Mouse (Mus musculus) Muller cell, postnatal 12 days (primary cell): ENCODE data around the gene Rbm25.
A peak's percentile ranks its signal among the peaks of the same experiment; 100 is the strongest.
"Not testable (repeated sequence)": the region's sequence is repeated elsewhere in the genome, so short reads cannot be mapped to it uniquely, and the experiment has no call there.

Experiments
- DNase-seq: peaks from one replicate; pipeline ENCODE4 v3.0.0-alpha.2; 2015; ENCODE audit errors: inconsistent ontology term

The Rbm25 gene

DNA sequence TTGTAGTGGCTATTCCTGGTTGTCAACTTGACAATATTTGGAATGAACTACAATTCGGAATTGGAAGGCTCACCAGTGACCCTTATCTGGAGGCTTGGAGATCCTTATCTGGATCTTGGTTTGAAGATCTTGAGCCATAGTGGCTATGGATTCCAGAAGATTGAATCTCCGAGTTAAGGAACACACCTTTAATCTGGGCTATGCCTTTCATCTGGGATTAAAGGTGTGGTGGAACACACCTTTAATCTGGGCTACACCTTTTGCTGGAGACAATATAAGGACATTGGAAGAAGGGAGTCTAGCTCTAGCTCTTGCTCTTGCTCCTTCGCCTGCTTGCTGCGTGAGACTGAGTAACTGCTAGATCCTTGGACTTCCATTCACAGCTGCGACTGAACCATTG is at the start of gene Rbm25:
Gene Rbm25 (plus strand): TSS at position 301 of the 400 bp plus-strand sequence.
- not testable (repeated sequence) for DNase-seq

DNA sequence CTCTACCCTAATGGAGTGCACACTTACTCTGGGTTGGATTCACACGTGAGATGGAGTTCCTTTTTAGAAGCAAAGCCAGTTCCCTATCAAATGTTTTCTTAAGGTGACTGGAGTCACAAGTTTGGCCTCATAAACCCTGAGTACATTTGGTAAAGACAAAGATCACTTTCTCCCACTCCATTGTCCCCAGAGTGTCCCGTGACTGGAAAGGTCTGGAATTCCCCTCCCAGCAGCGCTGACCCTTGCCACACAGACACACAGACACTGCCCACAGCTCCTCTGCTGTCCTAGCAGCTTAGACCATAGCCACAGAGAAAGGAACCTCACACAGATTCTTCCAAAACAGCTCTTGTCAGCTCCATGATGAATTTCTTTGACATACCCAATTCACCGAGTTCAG is 48.9 kb upstream of the Rbm25 start:
- DNase-seq: peak; percentile 41

DNA sequence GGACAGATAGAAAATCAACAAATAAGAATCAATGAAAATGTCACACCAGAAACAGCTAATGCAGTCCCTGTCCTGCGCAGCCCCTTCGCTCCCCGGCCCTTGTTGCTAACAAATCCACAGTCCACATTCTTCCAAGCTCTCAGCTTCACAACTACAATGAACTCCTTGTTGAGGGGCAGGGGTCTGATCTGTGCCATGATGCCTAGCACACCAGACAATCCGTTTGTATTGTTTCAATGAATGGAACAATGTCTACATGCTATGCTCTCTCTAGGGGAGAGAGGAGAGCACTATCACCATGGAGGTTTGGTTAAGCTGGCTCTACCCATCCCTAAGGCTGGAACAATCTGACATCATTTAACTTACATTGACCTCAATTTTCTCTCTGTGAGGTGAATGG is 48.3 kb upstream of the Rbm25 start:
- peak; percentile 36 for DNase-seq

DNA sequence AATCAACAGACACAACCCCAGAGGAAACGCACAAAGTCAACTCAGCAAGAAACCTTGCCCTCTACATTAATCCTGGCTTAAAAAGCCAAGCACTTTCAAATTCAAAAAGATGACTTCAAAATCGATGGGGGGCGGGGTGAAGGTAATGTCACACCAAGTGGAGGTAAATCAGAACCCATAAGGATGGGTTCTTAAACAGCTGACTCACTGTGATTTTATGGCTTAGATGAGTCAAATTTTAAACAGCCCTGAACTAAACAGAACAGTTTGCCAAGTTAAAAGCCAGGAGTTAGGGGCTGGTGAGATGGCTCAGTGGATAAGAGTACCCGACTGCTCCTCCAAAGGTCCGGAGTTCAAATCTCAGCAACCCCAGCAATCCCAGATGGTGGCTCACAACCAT is 44.4 kb upstream of the Rbm25 start:
- DNase-seq: no peak

DNA sequence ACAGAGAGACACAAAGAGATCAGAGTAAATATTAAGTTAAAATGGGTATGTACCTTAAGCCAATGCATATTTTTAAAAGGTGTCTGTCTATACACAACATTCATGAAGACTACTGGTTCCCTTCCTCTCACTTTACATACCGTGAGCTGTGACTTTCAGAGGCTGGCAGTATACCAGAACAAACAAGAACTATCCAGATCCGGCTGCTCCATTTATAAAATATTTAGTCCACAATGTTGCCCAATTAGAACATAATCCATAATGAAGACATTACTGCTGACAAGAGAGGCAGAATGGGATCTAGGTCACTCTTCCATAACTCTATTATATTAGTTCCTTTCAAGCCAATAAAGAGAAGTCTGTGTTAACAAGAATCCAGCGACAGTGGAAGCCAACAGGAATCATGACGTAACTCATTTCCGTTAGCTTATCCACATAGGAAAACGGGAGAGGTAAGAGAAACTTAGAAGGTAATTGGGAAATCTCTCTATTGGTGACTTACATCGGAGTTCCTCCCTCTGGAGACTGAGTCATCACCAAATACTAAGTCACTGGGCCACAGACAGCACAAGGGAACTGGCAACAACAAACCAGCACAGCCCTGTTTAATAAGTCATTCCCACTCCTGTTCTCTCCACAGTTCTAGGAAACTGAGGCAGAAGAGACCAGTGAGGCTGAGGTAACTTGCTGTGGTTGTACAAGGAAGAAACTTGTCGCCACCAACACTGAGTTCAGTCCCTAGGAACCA is 39.1 kb upstream of the Rbm25 start:
- DNase-seq: peak; percentile 83

DNA sequence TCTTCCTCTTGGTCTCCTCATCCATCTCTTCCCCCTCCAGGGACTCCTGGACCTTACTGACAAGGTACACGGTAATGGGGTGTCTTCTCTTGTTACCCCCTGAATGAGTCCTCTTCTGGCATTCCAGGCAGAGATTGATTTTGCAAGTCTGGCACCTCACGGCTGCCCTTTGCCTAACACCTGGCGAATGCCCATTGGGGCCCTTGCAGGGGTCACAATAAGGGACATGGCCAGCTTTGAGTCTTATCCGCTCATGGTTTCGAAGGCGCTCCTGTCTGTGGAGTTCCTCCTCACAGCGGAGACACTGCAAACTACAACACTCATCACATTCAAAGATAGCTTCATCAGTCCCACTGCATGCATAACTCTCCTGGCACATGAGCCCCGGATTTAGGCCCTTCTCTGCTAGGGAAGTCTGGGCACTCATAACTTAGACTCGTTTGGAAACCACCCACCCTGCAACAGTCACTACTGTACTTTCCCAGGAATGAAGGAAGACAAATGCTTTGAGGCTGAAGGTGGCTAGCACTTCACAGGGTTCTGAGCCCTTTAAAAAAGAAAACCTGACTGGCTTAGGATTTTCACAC is 36.5 kb upstream of the Rbm25 start:
- no peak for DNase-seq

DNA sequence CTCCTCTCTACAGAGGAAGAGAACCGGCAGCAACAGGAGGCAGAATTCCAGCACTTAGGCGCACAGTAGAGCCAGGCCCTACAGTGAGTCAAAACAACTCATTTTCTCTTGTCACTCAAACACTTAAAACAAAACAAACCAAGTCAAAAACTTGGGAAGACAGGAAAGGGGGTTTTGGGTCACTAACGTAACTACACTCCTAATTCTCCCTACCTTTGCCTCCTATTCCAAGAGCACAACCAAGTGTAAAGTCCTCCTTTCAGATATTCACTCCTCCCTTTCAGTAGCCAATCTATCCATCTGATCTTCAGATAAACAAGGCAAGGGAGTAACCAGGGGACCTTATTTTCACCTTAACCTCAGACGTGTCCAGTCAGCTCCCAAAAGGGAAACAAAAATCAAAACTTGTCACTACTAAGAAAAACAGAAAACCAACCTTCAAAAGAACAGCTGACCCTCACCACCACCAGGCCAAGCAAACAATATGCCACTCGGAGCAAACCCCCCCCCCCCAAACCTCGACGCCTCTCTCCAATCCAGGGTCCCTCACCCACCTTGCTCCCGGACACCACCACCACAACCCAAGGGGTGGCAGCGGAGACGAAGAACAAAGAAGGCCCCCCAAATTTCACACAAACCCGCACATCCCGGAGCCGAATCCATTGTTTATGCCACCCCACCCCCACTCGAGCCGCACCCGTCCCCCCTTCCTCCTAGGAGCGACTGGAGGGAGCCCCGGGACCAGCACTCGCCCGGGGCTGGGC is 34.7 kb upstream of the Rbm25 start:
- DNase-seq: peak; percentile 54

DNA sequence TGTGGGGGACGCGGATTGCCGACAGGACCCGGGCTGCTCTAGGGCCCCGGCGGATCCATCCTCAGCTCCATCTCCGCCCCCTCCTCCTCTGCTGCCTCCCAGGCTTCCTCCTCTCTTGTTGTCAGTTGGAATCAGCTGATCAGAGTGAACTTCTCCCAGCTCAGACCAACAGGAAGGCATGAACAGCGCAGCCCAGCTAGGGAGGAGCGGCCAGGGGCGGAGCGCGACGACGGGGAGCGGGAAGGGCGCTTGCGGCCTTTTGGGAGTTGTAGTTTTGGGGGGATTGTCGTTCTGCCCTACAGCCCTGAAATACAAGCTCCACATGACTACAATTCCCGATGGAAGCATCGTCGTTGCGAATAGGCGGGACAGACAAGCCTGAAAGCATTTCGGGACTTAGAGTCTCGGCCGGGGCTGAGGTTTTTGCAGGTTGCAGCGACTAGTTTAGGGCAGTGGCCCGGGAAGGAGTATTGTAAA is 34.0 kb upstream of the Rbm25 start, which contains the start of gene Zfyve1:
Gene Zfyve1 (minus strand): TSS at position 198 of the 477 bp plus-strand sequence.
- DNase-seq: peak; percentile 99

DNA sequence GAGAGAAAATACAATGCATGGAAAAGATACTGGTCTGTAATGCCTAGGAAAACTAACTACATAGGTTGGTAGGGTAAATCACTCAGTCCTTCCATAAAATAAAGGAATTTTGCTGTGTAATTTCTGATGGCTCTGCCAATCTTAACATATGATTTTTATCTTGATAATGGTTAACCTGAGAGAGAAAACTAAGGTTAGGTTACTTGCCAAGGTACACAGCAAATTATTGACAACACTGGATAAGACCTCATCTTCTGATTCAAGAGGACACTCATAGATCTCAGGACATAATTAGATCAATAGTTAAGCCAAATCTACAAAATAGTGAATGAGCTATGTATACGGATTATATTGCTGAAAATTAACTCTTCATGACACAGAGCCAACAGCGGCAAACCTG is 33.2 kb upstream of the Rbm25 start:
- DNase-seq: no peak

DNA sequence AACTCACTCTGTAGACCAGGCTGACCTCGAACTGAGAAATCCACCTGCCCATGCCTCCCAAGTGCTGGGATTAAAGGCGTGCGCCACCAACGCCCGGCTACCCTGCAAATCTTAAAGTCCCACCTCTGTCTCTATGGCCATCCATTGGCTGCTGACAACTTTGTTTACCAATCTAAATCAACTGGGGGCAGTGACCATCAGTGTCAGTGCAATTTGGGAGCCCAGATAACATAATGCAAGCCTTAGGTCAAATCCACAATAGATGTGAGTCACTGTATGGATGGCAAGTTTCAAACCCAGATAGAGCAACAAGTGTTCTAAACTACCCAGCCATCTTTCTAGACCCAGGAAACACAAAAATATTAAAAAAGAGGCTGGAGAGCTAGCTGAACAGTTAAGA is 28.8 kb upstream of the Rbm25 start:
- DNase-seq: no peak

DNA sequence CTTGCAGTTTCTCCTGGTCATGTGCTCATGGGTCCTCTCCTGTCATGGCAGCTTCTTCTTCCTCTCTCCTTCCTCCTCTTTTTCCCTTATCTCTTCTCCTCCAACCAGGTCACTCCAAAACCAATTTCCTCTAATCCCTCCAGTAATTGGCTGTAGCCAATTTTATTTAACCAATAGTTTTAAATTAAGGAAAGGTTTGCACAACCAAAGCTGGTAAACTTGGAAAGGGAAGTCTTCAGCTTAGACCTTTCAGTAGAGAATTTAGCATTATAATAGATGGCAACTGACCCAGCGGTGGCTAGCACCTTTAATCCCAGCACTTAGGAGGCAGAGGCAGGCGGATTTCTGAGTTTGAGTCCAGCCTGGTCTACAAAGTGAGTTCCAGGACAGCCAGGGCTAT is 24.6 kb upstream of the Rbm25 start:
- not testable (repeated sequence) for DNase-seq

DNA sequence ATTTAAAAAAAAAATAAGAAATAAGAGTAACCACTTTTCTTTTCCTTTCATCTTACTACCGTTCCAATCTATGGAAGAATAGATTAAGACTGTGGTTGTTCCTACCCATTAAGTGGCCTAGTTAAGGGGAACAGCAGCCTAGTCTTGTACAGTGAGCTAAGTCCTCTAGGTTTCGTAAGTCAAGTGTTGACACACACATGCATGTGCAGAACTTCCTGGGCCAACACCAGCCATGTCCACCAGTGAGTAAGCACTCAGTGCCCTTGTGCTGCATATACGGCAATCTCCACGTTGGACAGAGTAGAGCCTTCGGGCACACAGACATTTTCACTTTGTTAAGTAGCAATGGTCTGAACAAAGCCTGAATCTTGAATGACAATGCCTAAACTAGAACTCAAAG is 13.8 kb upstream of the Rbm25 start:
- no peak for DNase-seq

DNA sequence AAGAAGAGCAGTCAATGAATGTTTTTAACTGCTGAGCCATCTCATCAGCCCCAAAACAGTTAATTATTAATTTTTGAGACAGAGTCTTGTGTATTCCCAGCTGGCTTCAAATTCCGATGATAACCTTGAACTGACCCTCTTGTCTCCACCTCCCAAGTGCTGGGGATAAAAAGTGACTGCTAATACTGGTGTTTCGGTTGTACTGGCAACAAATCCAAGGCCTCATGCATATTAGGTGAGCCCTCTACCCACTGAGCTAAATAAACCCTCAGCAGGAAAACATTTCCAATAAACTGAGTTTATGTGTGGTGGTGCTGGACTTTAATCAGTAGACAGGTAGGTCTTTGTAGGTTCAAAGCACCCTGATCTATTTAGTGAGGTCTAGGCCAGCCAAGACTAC is 12.1 kb upstream of the Rbm25 start:
- DNase-seq: no peak

DNA sequence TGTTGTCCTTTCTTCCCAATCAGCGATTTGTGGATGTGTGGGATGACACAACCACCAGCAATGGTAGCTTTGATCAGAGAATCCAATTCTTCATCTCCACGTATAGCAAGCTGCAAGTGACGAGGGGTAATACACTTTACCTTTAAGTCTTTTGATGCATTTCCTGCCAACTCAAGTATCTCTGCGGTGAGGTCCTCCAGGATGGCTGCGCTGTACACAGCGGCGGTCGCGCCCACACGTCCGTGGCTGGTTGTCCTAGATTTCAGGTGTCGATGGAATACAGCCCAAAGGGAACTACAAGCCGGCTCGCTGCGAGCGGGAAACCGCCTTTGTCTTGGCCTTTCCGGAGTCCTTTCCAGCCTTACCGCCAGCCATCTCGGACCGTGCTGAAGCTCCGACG is 10.3 kb upstream of the Rbm25 start:
- not testable (repeated sequence) for DNase-seq

DNA sequence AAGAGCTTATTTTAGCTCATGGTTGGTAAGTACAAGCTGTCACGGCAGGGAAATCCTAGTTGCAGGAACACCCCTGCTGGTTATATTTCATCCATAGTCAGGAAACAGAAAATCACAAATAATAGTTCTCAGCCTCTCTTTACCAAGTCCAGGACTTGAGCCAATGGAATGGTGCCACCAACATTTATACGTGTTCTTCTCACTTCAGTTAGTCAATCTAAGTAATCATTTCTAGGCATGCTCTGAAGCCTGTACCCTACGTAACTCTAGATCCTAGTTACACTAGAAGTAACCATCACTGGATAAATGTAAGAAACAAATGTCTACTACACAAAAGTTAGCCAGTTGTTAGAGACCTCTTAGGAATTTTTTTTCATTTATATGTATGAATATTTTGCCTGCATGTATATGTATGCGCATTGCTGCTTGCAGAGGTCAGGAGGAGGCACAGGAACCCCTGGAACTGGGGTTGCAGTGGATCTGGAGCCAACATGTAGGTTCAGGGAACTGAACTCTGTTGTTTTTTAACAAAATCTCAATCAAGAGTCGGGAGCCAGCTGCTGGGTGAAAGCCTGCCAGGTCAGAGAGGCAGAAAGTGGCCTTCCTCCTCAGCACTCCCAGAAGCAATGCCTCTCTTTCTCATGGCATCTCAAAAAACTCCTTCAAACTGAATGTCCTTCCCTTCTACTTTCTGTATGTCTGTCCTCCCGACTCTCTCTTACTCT is 8.8 kb upstream of the Rbm25 start:
- no peak for DNase-seq

DNA sequence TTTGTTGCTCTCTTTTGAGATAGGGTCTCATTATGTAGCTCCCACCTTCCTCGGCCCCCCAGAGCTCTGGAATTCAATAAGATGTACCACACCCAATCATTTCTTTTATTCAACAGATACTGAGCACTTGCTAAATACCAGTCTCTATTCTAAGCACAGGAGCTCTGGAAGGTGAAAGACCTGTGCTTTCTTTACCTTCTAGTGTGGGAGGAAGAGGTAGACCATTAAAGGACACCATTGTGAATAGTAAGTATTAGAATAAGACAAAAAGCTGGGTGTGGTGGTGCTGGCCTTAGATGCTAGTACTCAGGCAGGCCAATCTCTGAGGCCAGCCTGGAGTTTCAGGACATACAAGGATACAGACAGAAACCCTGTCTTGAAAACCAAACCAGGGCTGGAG is 6.7 kb upstream of the Rbm25 start:
- DNase-seq: no peak

DNA sequence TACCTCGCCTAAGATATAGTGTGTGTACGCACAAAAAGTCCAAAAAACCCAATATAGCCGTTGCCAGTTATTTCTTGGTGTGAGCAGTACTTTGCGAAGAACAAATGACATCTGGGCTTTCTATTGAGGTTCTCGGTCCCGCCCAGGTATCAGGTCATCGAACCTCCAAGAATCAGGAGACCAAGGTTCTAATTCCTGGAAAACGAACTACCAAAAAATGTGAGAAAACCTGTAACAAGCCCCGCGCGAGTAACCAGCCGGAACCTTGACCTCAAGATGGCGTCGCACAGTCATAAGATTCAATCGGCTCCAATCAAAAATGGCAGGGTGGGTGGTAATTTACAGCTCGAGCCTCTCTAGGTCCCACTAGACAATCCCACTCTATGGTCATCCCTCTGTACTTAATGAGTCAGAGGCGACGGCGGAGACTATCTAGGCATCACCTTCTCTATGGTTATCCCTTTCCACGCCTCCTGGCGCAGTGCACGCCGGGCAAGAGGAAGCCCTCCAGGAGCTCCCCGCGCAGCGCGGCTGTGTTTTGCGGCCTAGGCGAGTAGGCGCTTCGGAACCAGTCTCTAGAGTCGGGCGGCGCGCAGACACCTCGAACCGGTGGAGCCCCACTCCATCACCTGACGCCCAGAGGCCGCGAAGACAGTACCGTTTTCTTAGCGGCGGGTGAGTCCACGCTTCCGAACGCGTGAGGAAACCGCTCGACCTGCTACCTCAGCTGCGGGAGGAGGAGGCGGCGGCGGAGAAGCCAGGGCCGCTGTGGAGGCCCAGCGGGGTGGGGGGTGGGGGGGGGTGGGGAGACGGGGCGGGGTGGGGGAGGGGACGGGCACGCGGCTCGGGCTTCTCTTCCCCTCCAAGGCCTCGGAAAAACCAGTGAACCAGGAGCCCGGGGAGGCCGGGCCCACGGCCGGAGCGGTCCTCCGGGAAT is 975 bp downstream of the Rbm25 start:
- peak; percentile 97 for DNase-seq

DNA sequence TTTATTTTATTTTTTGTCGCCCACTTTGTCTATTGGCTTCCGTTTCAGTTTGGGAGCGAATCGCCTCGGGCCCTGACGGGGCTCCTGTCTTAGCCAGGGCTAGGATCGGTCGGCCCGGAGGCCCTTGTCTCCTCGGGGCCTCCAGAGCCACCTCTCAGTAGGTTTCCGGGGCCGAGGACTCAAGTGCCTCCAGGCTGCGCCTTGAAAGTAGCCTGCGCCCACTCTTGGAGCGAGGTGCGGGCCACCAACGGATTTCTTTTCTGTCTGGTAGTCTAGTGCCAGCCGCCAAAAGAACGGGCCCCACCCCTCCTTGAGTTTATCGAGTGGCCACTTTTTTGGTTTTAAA is 1.6 kb downstream of the Rbm25 start:
- peak; percentile 69 for DNase-seq

DNA sequence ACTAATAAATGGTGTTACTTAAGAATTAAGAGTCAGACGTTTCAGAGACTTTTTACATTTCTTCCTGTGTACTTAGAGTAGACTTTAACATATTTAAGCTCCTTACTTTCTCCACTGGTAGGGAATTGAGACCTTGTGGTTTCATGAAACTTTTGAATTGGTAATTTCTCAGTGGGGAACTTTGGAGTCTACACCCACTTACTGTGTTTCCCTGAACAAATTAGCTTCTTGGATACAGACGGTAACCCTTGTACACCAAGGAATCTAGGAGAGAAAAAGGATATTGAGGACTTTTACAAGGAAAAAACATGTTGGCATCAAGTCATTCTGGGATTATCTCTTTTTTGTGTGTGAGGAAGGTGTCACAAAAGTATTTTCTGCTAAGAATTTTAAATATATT is 2.8 kb downstream of the Rbm25 start:
- peak; percentile 27 for DNase-seq

DNA sequence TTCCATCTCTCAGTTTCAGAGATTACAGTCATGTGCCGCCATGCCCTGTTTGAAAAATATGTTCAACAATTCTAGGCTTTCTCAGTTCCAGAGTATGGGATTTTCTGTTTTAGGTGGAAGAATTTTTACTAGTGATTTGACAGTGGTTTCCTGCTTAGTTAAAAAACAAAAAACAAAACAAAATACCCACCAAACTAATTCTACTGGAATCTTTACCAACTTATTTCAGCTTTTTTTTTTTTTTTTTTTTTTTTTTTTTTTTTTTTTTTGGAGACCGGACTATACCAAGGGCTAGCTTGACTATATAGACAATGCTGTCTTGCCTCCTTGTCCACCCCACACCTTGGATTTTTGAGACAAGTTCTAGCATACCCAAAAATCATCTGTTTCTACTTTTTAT is 10.2 kb downstream of the Rbm25 start:
- no peak for DNase-seq

DNA sequence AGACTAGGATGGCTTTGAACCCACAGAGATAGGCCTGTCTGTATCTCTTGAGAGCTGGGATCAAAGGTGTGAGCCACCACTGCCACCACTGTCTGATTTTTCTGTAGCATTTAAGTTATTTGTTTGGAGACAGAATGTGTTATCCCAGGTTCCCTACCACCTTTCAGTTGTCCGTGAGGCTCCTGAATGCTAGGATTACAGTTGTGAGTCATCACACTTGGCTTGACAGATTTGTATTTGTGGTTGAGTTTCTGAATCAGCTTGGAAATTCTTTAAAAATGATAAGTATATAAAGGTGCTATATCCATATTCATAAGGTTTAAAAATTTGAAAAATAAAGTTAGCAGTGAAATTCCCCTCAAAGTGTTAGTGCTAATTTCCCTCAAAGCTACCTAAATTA is 12.1 kb downstream of the Rbm25 start:
- no peak for DNase-seq
